Comparison of ENCODE assay signal across 33 mouse cellular contexts in genomic region chr1:174364882-174365451, GRCm38 (mm10). TPM values are rescaled to one million over a fixed set of nuclear protein-coding genes. Genes with fewer than 3 reads are reported as not detected.
DNase-seq lines count a peak whose midpoint lies in the region; ATAC-seq and TF ChIP-seq lines count a peak whose summit lies in the region.
"Had no signal": no experiment of that assay in that cellular context is flagged by ENCODE, and none has a peak within 500 bp of the region (broad histone marks: within the 10 kb centered on the region; RNA-seq: fewer than 3 reads in every experiment).

Gene Olfr417, plus strand, starts transcription at chr1:174365122.

- no peak for DNase-seq in liver, embryonic 11.5 days (ENCODE audit: low spot score)
- DNase-seq in MEL (ENCODE audit: low read depth, low spot score): peak; percentile 81
- DNase-seq in kidney, postnatal 36 days: no peak
- DNase-seq in heart, adult 11 months: no peak
- no peak for DNase-seq in cerebellum, adult 9-11 months
- DNase-seq: adrenal gland, adult 2 months; adrenal gland, postnatal 14 days; cerebellum, adult 11 months; cerebellum, adult 2 months; cerebellum, postnatal 10 days; cerebellum, postnatal 36 days; forebrain, postnatal 0 days; gastrocnemius, postnatal 25 days; heart, adult 2 months; heart, postnatal 14 days had no signal

- H3K36me3 ChIP-seq in liver, embryonic 15.5 days (replicated peaks): no peaks in the 10 kb centered on the region
- H3K36me3 ChIP-seq in liver, embryonic 11.5 days (ENCODE audit: control insufficient read depth, insufficient read depth, low read length): no peaks in the 10 kb centered on the region
- peaks cover 0 to 15% of the 10 kb centered on the region in 2 experiments; a peak in 2 of 4 replicates for H3K36me3 ChIP-seq in MEL (ENCODE audit: control insufficient read depth in 1 of 2, insufficient read depth in 2 of 2, low read length in 2 of 2)
- H3K36me3 ChIP-seq: embryonic facial prominence, embryonic 12.5 days; embryonic facial prominence, embryonic 15.5 days; heart, embryonic 10.5 days; heart, embryonic 13.5 days; hindbrain, embryonic 10.5 days; hindbrain, embryonic 13.5 days had no signal

- TF ChIP-seq RAD21 in MEL (IDR thresholded peaks at IDR 0.05; ENCODE audit: low read depth, low read length): no peak

- no peak for TF ChIP-seq POLR2A in MEL (IDR thresholded peaks at IDR 0.05; ENCODE audit: control insufficient read depth in 1 of 2, insufficient read depth in 1 of 2, low read depth in 1 of 2, low read length in 2 of 2, poor library complexity in 1 of 2)

- H3K9ac ChIP-seq in liver, embryonic 15.5 days: no peak within 1 kb of the TSS
- H3K9ac ChIP-seq in liver, embryonic 11.5 days (ENCODE audit: low read depth, low read length): no peak within 1 kb of the TSS
- H3K9ac ChIP-seq in MEL (ENCODE audit: control insufficient read depth, low read depth, low read length, poor library complexity, severe bottlenecking): peak within 1 kb of the TSS; percentile 29; the same call in 1 of the 2 replicates
- H3K9ac ChIP-seq: embryonic facial prominence, embryonic 12.5 days; embryonic facial prominence, embryonic 15.5 days; forebrain, postnatal 0 days; heart, embryonic 13.5 days; hindbrain, embryonic 13.5 days had no signal

- no peak within 1 kb of the TSS for H3K4me2 ChIP-seq in liver, embryonic 15.5 days
- H3K4me2 ChIP-seq in liver, embryonic 11.5 days: no peak within 1 kb of the TSS
- H3K4me2 ChIP-seq: embryonic facial prominence, embryonic 12.5 days; embryonic facial prominence, embryonic 15.5 days; heart, embryonic 13.5 days; hindbrain, embryonic 13.5 days had no signal

- no peaks in the 10 kb centered on the region for H3K9me3 ChIP-seq in liver, embryonic 15.5 days (replicated peaks)
- H3K9me3 ChIP-seq in liver, embryonic 11.5 days (ENCODE audit: control insufficient read depth, low read length): no peaks in the 10 kb centered on the region
- H3K9me3 ChIP-seq in MEL (replicated peaks; ENCODE audit: insufficient read depth, low read length): no peaks in the 10 kb centered on the region
- H3K9me3 ChIP-seq: embryonic facial prominence, embryonic 12.5 days; embryonic facial prominence, embryonic 15.5 days; heart, embryonic 10.5 days; heart, embryonic 13.5 days; hindbrain, embryonic 10.5 days; hindbrain, embryonic 13.5 days had no signal

- H3K27me3 ChIP-seq in liver, embryonic 15.5 days: no peaks in the 10 kb centered on the region
- no peaks in the 10 kb centered on the region for H3K27me3 ChIP-seq in liver, embryonic 11.5 days (replicated peaks; ENCODE audit: control insufficient read depth, insufficient read depth, low read length)
- no peaks in the 10 kb centered on the region for H3K27me3 ChIP-seq in MEL (ENCODE audit: control insufficient read depth in 1 of 2, insufficient read depth in 2 of 2, low read length in 2 of 2)
- H3K27me3 ChIP-seq: embryonic facial prominence, embryonic 12.5 days; embryonic facial prominence, embryonic 15.5 days; heart, embryonic 13.5 days; hindbrain, embryonic 13.5 days had no signal

- 0 out of 2 replicates have a peak, but pooled peaks have one; percentile 31 for ATAC-seq in liver, embryonic 15.5 days (ENCODE audit: insufficient read depth)
- no peak; the same call in 1 of the 2 replicates for ATAC-seq in liver, embryonic 11.5 days (replicated peaks; ENCODE audit: low FRiP score)
- peak; percentile 88 for ATAC-seq in common myeloid progenitor, adult 5-6 weeks (replicated peaks; ENCODE audit: low read depth, poor library complexity, severe bottlenecking)
- ATAC-seq in megakaryocyte progenitor cell, adult 5-6 weeks (replicated peaks; ENCODE audit: poor library complexity): peak; percentile 89
- ATAC-seq: forebrain, embryonic 14.5 days; forebrain, postnatal 0 days; hindbrain, embryonic 16.5 days had no signal

- TF ChIP-seq EP300 in MEL (IDR thresholded peaks at IDR 0.05; ENCODE audit: low read depth in 1 of 2, low read length in 2 of 2): peak; percentile 98

- no peak within 1 kb of the TSS for H3K4me3 ChIP-seq in liver, embryonic 15.5 days (replicated peaks)
- no peak within 1 kb of the TSS for H3K4me3 ChIP-seq in liver, embryonic 11.5 days (ENCODE audit: low read depth, low read length)
- peak within 1 kb of the TSS; percentile 12 to 23; a peak in 3 of 4 replicates for H3K4me3 ChIP-seq in MEL (ENCODE audit: control insufficient read depth in 1 of 2, insufficient read depth in 1 of 2, low read depth in 2 of 2, low read length in 2 of 2)
- H3K4me3 ChIP-seq: embryonic facial prominence, embryonic 12.5 days; embryonic facial prominence, embryonic 15.5 days; heart, adult 2 months; heart, embryonic 10.5 days; heart, embryonic 13.5 days; hindbrain, embryonic 10.5 days; hindbrain, embryonic 13.5 days had no signal

- no peak within 1 kb of the TSS for H3K27ac ChIP-seq in liver, embryonic 15.5 days (replicated peaks)
- no peak within 1 kb of the TSS for H3K27ac ChIP-seq in liver, embryonic 11.5 days (ENCODE audit: low read depth, low read length)
- peak within 1 kb of the TSS; percentile 73 for H3K27ac ChIP-seq in MEL (ENCODE audit: control insufficient read depth, low read depth, low read length)
- H3K27ac ChIP-seq: embryonic facial prominence, embryonic 12.5 days; embryonic facial prominence, embryonic 15.5 days; heart, adult 2 months; heart, embryonic 10.5 days; heart, embryonic 13.5 days; hindbrain, embryonic 10.5 days; hindbrain, embryonic 13.5 days had no signal

- TF ChIP-seq CTCF in MEL (IDR thresholded peaks at IDR 0.05 in 2 of 3, conservative IDR thresholded peaks at IDR 0.05 in 1 of 3; ENCODE audit: control insufficient read depth in 1 of 3, insufficient read depth in 1 of 3, low read depth in 2 of 3, low read length in 3 of 3, poor library complexity in 1 of 3, severe bottlenecking in 1 of 3): no peak

- no peaks in the 10 kb centered on the region for H3K79me2 ChIP-seq in MEL (ENCODE audit: control insufficient read depth, insufficient read depth, low read length, poor library complexity)

- no peaks in the 10 kb centered on the region for H3K4me1 ChIP-seq in liver, embryonic 15.5 days (replicated peaks)
- H3K4me1 ChIP-seq in liver, embryonic 11.5 days (replicated peaks; ENCODE audit: control insufficient read depth, insufficient read depth, low read length): no peaks in the 10 kb centered on the region
- peaks cover 5 to 15% of the 10 kb centered on the region in 2 experiments for H3K4me1 ChIP-seq in MEL (ENCODE audit: control insufficient read depth in 1 of 2, insufficient read depth in 2 of 2, low read length in 2 of 2)
- H3K4me1 ChIP-seq: embryonic facial prominence, embryonic 12.5 days; embryonic facial prominence, embryonic 15.5 days; heart, embryonic 10.5 days; hindbrain, embryonic 10.5 days; hindbrain, embryonic 13.5 days had no signal

- 14% methylated on average over 2 of the region's 2 CpGs for WGBS in liver, embryonic 15.5 days (ENCODE audit: insufficient replicate concordance)
- WGBS in liver, embryonic 11.5 days: 43% methylated on average over 2 of the region's 2 CpGs

TF ChIP-seq in MEL, 35 proteins besides CTCF, POLR2A, EP300 and RAD21:
- 0 out of 2 replicates have a peak, but pooled peaks have one; percentile 32 for TF ChIP-seq MEF2A (IDR thresholded peaks at IDR 0.05; ENCODE audit: extremely low read depth, insufficient replicate concordance, low read depth, low read length, poor library complexity, severe bottlenecking)
- peak; percentile 79 for TF ChIP-seq USF1 (IDR thresholded peaks at IDR 0.05; ENCODE audit: low read depth, low read length)
- peak; percentile 76 for TF ChIP-seq TAL1 (IDR thresholded peaks at IDR 0.05; ENCODE audit: low read length)
- TF ChIP-seq MYC (IDR thresholded peaks at IDR 0.05; ENCODE audit: low read depth, low read length): peak; percentile 60; the same call in 1 of the 2 replicates
- no peak for TF ChIP-seq POLR2AphosphoS2 (IDR thresholded peaks at IDR 0.05; ENCODE audit: low read length)
- peak; percentile 97 for TF ChIP-seq RCOR1 (IDR thresholded peaks at IDR 0.05; ENCODE audit: low read depth, low read length)
- peak; percentile 91 for TF ChIP-seq GATA1 (IDR thresholded peaks at IDR 0.05; ENCODE audit: low read depth, low read length)
- TF ChIP-seq ZNF384 (IDR thresholded peaks at IDR 0.05; ENCODE audit: low read depth, low read length): peak; percentile 63
- TF ChIP-seq MAZ (IDR thresholded peaks at IDR 0.05; ENCODE audit: low read depth, low read length): no peak
- no peak for TF ChIP-seq SMC3 (IDR thresholded peaks at IDR 0.05; ENCODE audit: low read depth, low read length)
- TF ChIP-seq BHLHE40 (IDR thresholded peaks at IDR 0.05; ENCODE audit: borderline replicate concordance, low read depth, low read length): peak; percentile 57; the same call in 1 of the 2 replicates
- TF ChIP-seq MAFK (IDR thresholded peaks at IDR 0.05; ENCODE audit: borderline replicate concordance, low read depth, low read length): peak; percentile 75
- peak; percentile 28; the same call in 1 of the 2 replicates for TF ChIP-seq ELF1 (IDR thresholded peaks at IDR 0.05; ENCODE audit: low read depth, low read length)
- TF ChIP-seq ETS1 (IDR thresholded peaks at IDR 0.05; ENCODE audit: low read depth, low read length): peak; percentile 92
- TF ChIP-seq TCF12 (IDR thresholded peaks at IDR 0.05; ENCODE audit: low read depth, low read length): peak; percentile 94
- TF ChIP-seq CHD1 (IDR thresholded peaks at IDR 0.05; ENCODE audit: low read depth, low read length): no peak
- TF ChIP-seq ZKSCAN1 (IDR thresholded peaks at IDR 0.05; ENCODE audit: low read depth, low read length): no peak
- 0 out of 2 replicates have a peak, but pooled peaks have one; percentile 11 for TF ChIP-seq MAX (IDR thresholded peaks at IDR 0.05; ENCODE audit: low read length)
- TF ChIP-seq MYB (IDR thresholded peaks at IDR 0.05; ENCODE audit: low read depth, low read length): peak; percentile 88

RNA-seq across cellular contexts. Expression of gene Olfr417, which starts in this region (rescaled TPM):
- polyA plus RNA-seq in liver, embryonic 15.5 days (2015; fragmentation: Nextera tagmentation; extraction: Ambion mirVana): not detected in 2 replicates
- polyA plus RNA-seq in liver, embryonic 11.5 days (2014; fragmentation: Nextera tagmentation; extraction: Ambion mirVana): not detected in 2 replicates
- 0.12 TPM in 1 of 2 replicates, not detected in the other for total RNA-seq in MEL (2012; rRNA removed)
- polyA plus RNA-seq in MEL (2012; ENCODE audit: insufficient read depth in 1 of 2, insufficient read length in 2 of 2, low read depth in 1 of 2, low replicate concordance in 2 of 2, missing spikeins in 1 of 2): under 1 TPM in 1 of 2 experiments, not detected in 1; 0.07 TPM
- total RNA-seq in common myeloid progenitor, adult 5-6 weeks (2017): 5.0 and 5.4 TPM in 2 replicates
- total RNA-seq in megakaryocyte progenitor cell, adult 5-6 weeks (2015): 0.42 and 2.4 TPM in 2 replicates
- 0.44 and 0.67 TPM in 2 replicates for total RNA-seq in megakaryocyte progenitor cell, adult 5-6 weeks (2017)
- total RNA-seq: adrenal gland, adult 2 months; adrenal gland, postnatal 14 days; adrenal gland, postnatal 4 days; ES-E14; forebrain, postnatal 0 days; gastrocnemius, adult 8-10 months; gastrocnemius, postnatal 25 days; heart, adult 2 months; heart, postnatal 14 days had no signal
- polyA plus RNA-seq: adrenal gland, adult 2 months; cerebellum, adult 2 months; embryonic facial prominence, embryonic 12.5 days; forebrain, embryonic 11.5 days; forebrain, embryonic 14.5 days; forebrain, postnatal 0 days; frontal cortex, adult 2 months; gonadal fat pad, adult 2 months; heart, adult 2 months; heart, embryonic 10.5 days; heart, embryonic 13.5 days; heart, embryonic 16.5 days; hindbrain, embryonic 10.5 days; hindbrain, embryonic 13.5 days; hindbrain, embryonic 16.5 days had no signal

Comparison
In these comparisons a context has a peak if more than half of its experiments do, and no peak if none do; other contexts are left out.
1. Peak in ATAC-seq in liver, embryonic 15.5 days; RNA of the gene not detected or under 1 TPM.
2. Peak in DNase-seq, H3K4me3 ChIP-seq, H3K27ac ChIP-seq and H3K9ac ChIP-seq in MEL; RNA of the gene not detected or under 1 TPM.